Mouse (Mus musculus): ENCODE results near the gene Gpr15. TPM values are rescaled to one million over a fixed set of nuclear protein-coding genes. Genes with fewer than 3 reads are reported as not detected.

Gpr15 gene
- polyA plus RNA-seq, 1 experiment from 2014 or later = not detected

DNA sequence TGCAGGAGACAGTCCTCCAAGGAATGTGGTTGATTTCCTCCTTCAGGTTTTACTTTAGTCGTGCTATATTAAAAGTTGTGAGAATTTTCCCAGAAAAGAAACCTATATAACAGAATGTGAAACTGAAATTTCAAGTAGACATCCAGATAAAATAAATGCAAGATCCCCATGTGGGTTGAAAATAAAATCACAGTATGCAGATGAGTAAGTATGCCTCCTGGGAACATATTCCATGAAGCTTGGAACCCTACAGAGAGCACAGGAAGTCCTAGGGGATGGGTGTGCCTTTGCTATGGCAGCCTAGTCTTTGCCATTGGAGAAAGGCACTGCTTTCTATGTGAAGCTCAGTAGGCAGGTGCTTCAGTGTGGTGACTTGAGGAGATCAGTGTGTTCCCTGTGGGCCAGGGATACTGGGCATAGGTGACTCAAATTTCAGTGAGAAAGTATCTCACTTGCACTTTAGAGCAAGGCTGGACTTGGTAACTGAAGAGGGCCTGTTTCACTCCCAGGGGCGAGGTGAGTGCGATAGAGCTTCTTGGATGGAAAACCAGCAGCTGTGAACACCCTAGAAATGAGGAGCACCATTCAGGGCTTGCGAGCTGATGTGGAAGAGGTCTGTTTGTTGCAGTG lies 11.5 kb downstream of the Gpr15 start:
- Histone ChIP-seq H3K4me3 (ENCODE audit: low read depth, low read length) (no peak overlapping the region), H3K4me1 (ENCODE audit: control insufficient read depth, low read depth, low read length) (no peaks in the 10 kb centered on the region), H3K4me2 (ENCODE audit: low read depth, low read length) (no peak overlapping the region), H3K27ac (ENCODE audit: low read length) (no peak overlapping the region), H3K9me3 (replicated peaks; ENCODE audit: control insufficient read depth, low read length) (no peaks in the 10 kb centered on the region), H3K36me3 (ENCODE audit: control insufficient read depth, insufficient read depth) (no peaks in the 10 kb centered on the region), H3K27me3 (ENCODE audit: control insufficient read depth, insufficient read depth, low read depth, low read length) (no peaks in the 10 kb centered on the region), H3K9ac (ENCODE audit: low read depth, low read length) (no peak overlapping the region)
- 69% methylated on average over 4 of the region's 4 CpGs for WGBS (ENCODE audit: insufficient replicate concordance)
- ATAC-seq (ENCODE audit: low read depth) = no peak

DNA sequence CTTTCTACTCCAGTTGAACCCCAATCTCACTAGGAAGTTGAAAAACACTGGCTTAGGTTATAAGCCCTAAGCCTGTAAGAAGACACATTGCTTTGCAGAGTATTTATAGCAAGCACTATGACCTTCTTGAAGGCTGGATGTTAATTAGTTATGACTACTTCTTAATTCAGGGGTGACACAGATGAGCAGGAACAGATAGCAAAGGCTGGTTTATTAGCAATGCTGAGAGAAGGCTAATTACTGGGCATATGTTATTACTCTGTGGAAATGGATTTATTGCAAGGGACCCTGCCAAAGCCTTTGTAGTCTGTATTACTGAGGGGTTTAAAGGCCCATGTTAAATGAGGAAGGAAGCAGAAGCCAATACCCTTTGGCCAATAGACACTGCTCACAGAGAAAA lies 13.9 kb downstream of the Gpr15 start:
- H3K27me3 ChIP-seq (ENCODE audit: control insufficient read depth, insufficient read depth, low read depth, low read length) = no peaks in the 10 kb centered on the region
- H3K4me2 ChIP-seq (ENCODE audit: low read depth, low read length) = no peak overlapping the region

DNA sequence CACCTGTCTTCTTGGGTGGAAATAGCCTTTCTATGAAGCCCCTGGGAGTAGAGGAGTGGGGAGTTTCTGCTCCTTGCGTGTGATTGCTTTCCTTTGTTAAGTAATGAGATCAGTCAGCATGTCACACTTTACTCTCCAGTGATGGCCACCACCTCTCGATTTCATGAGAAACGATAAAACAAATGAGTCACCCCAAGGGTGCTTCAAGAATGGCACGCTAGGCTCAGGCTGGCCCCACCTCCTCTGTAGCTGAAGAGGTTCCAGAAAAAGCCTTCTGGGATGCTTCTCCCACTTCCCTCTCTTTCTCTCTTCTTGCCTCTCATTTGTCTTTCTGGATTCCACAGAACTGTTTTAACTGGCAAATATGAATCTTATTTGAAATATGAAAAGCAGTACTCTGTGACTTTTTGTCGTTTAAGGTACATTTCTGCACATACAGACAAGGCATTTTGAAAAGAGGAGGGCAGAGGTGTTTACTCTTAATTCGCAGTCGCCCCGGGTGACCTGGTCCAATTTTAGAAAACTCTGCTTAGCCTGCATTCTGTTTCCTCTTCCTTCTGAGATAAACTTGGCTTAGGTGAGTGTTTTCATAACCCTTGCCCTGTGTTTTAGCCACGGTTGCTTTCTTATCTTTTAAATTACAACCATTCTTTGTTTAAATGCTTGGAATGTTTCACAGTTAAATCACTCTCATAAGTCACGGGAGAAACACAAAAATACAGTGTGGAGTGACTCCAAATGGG lies 15.3 kb downstream of the Gpr15 start:
- Histone ChIP-seq H3K9ac (ENCODE audit: low read depth, low read length) (no peak overlapping the region), H3K4me2 (ENCODE audit: low read depth, low read length) (no peak overlapping the region), H3K4me1 (ENCODE audit: control insufficient read depth, low read depth, low read length) (no peaks in the 10 kb centered on the region), H3K27ac (ENCODE audit: low read length) (no peak overlapping the region), H3K27me3 (ENCODE audit: control insufficient read depth, insufficient read depth, low read depth, low read length) (no peaks in the 10 kb centered on the region), H3K9me3 (replicated peaks; ENCODE audit: control insufficient read depth, low read length) (no peaks in the 10 kb centered on the region), H3K4me3 (ENCODE audit: low read depth, low read length) (no peak overlapping the region), H3K36me3 (ENCODE audit: control insufficient read depth, insufficient read depth) (no peaks in the 10 kb centered on the region)
- no peak for ATAC-seq (ENCODE audit: low read depth)
- WGBS (ENCODE audit: insufficient replicate concordance) = 20% methylated on average over 10 of the region's 10 CpGs

More for the DNA sequence above, 13.9 kb downstream of the Gpr15 start:
- H3K9ac ChIP-seq (ENCODE audit: low read depth, low read length) = no peak overlapping the region
- no peak for ATAC-seq (ENCODE audit: low read depth)
- H3K36me3 ChIP-seq (ENCODE audit: control insufficient read depth, insufficient read depth) = no peaks in the 10 kb centered on the region
- H3K4me3 ChIP-seq (ENCODE audit: low read depth, low read length) = no peak overlapping the region
- H3K4me1 ChIP-seq (ENCODE audit: control insufficient read depth, low read depth, low read length) = no peaks in the 10 kb centered on the region
- H3K9me3 ChIP-seq (replicated peaks; ENCODE audit: control insufficient read depth, low read length) = no peaks in the 10 kb centered on the region
- no peak overlapping the region for H3K27ac ChIP-seq (ENCODE audit: low read length)

- no peak overlapping the region for H3K27ac ChIP-seq (ENCODE audit: low read length)
- no peaks in the 10 kb centered on the region for H3K36me3 ChIP-seq (ENCODE audit: control insufficient read depth, insufficient read depth)
- 58% methylated on average over 10 of the region's 10 CpGs for WGBS (ENCODE audit: insufficient replicate concordance)
- no peak overlapping the region for H3K4me3 ChIP-seq (ENCODE audit: low read depth, low read length)
- no peak for ATAC-seq (ENCODE audit: low read depth)
- H3K9ac ChIP-seq (ENCODE audit: low read depth, low read length) = no peak overlapping the region
- H3K9me3 ChIP-seq (replicated peaks; ENCODE audit: control insufficient read depth, low read length) = no peaks in the 10 kb centered on the region
- H3K4me1 ChIP-seq (ENCODE audit: control insufficient read depth, low read depth, low read length) = no peaks in the 10 kb centered on the region
- H3K4me2 ChIP-seq (ENCODE audit: low read depth, low read length) = no peak overlapping the region
- no peaks in the 10 kb centered on the region for H3K27me3 ChIP-seq (ENCODE audit: control insufficient read depth, insufficient read depth, low read depth, low read length)
Observed at GRCm38 (mm10) chr16:58702329-58702932, 16.4 kb downstream of the Gpr15 start.

DNA sequence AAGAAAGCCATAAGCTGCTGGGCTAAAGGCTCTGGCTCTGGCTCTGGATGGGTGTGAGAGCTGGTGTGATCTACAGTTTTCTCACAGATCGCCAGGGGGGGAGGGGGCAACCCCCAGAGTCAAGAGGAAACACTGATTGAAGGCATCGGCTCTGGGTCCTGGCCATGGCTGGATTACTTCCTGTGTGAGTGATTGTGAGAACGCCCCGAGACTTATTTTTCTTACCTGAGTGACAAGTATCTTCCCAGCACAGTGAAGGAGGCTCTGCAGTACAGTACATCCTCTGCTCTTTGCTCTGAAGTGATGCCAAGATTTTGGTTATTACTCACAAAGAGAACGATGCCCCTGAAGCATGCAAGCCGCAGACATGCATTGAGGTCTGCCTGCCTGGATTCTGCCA lies 17.1 kb downstream of the Gpr15 start:
- WGBS (ENCODE audit: insufficient replicate concordance) = 42% methylated on average over 6 of the region's 6 CpGs
- H3K4me3 ChIP-seq (ENCODE audit: low read depth, low read length) = no peak overlapping the region
- H3K27ac ChIP-seq (ENCODE audit: low read length) = no peak overlapping the region
- no peaks in the 10 kb centered on the region for H3K36me3 ChIP-seq (ENCODE audit: control insufficient read depth, insufficient read depth)
- H3K9ac ChIP-seq (ENCODE audit: low read depth, low read length) = no peak overlapping the region
- H3K4me1 ChIP-seq (ENCODE audit: control insufficient read depth, low read depth, low read length) = no peaks in the 10 kb centered on the region
- H3K9me3 ChIP-seq (replicated peaks; ENCODE audit: control insufficient read depth, low read length) = no peaks in the 10 kb centered on the region
- H3K27me3 ChIP-seq (ENCODE audit: control insufficient read depth, insufficient read depth, low read depth, low read length) = no peaks in the 10 kb centered on the region
- ATAC-seq (ENCODE audit: low read depth) = no peak
- no peak overlapping the region for H3K4me2 ChIP-seq (ENCODE audit: low read depth, low read length)

DNA sequence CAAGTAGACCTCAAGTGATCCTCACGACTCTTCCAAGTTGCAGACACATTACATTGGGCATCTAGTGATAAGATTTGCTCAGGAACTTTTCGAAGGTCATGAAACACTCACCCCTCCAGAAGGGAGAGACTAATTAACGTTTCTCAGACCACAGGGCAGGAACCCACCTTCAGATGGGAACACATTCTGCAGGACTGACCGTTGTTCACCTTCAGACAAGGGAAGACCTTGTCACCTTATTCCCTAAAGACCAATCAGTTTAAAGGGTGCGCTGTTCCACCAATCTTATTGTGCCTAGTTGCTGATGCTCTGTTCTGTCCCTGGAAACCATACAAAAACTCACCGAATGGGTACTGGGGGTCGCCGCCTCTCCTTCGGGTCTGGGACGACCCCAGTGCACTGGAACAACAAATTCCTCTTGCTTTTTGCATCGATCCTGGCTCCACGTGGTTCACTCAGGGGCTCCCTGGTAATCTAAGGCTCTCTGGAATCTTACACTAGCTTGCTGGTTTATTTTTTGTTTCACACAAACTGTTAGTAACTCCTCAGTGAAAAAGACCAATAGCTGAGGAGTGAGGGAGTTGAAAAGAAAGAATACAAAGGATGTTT lies 17.9 kb downstream of the Gpr15 start:
- H3K27ac ChIP-seq (ENCODE audit: low read length) = no peak overlapping the region
- no peaks in the 10 kb centered on the region for H3K36me3 ChIP-seq (ENCODE audit: control insufficient read depth, insufficient read depth)
- ATAC-seq (ENCODE audit: low read depth) = no peak
- no peaks in the 10 kb centered on the region for H3K9me3 ChIP-seq (replicated peaks; ENCODE audit: control insufficient read depth, low read length)
- no peaks in the 10 kb centered on the region for H3K4me1 ChIP-seq (ENCODE audit: control insufficient read depth, low read depth, low read length)
- H3K4me3 ChIP-seq (ENCODE audit: low read depth, low read length) = no peak overlapping the region
- 59% methylated on average over 12 of the region's 12 CpGs for WGBS (ENCODE audit: insufficient replicate concordance)
- no peak overlapping the region for H3K4me2 ChIP-seq (ENCODE audit: low read depth, low read length)
- H3K9ac ChIP-seq (ENCODE audit: low read depth, low read length) = no peak overlapping the region
- H3K27me3 ChIP-seq (ENCODE audit: control insufficient read depth, insufficient read depth, low read depth, low read length) = no peaks in the 10 kb centered on the region

- H3K27ac ChIP-seq (ENCODE audit: low read length) = no peak overlapping the region
- no peaks in the 10 kb centered on the region for H3K36me3 ChIP-seq (ENCODE audit: control insufficient read depth, insufficient read depth)
- no peaks in the 10 kb centered on the region for H3K9me3 ChIP-seq (replicated peaks; ENCODE audit: control insufficient read depth, low read length)
- no peak overlapping the region for H3K4me2 ChIP-seq (ENCODE audit: low read depth, low read length)
- H3K4me3 ChIP-seq (ENCODE audit: low read depth, low read length) = no peak overlapping the region
- H3K4me1 ChIP-seq (ENCODE audit: control insufficient read depth, low read depth, low read length) = no peaks in the 10 kb centered on the region
- WGBS (ENCODE audit: insufficient replicate concordance) = 59% methylated on average over 6 of the region's 6 CpGs
- ATAC-seq (ENCODE audit: low read depth) = no peak
- H3K27me3 ChIP-seq (ENCODE audit: control insufficient read depth, insufficient read depth, low read depth, low read length) = no peaks in the 10 kb centered on the region
- H3K9ac ChIP-seq (ENCODE audit: low read depth, low read length) = no peak overlapping the region
Observed at GRCm38 (mm10) chr16:58700174-58700573, 18.7 kb downstream of the Gpr15 start.

DNA sequence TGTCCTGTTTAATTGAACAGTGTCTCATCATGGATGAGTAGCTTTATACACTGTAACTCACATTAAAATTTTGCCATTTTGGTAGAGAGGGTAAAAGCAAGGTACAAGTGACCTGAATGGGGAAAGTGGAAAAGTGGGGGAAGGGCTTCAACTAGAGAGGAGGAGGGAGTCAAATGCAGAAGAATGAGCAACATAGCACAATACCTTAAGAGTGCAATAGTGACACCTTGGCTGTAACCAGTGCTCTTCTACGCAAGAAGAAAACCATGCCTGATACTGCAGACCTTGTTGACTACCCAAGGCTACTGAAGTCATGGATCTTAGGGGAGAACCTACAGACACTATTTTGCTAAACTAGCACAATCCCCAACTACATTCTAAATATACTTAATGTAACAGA lies 21.6 kb downstream of the Gpr15 start:
- no peaks in the 10 kb centered on the region for H3K4me1 ChIP-seq (ENCODE audit: control insufficient read depth, low read depth, low read length)
- no peak overlapping the region for H3K4me3 ChIP-seq (ENCODE audit: low read depth, low read length)
- WGBS (ENCODE audit: insufficient replicate concordance) = 91% methylated on average over 1 of the region's 1 CpGs

DNA sequence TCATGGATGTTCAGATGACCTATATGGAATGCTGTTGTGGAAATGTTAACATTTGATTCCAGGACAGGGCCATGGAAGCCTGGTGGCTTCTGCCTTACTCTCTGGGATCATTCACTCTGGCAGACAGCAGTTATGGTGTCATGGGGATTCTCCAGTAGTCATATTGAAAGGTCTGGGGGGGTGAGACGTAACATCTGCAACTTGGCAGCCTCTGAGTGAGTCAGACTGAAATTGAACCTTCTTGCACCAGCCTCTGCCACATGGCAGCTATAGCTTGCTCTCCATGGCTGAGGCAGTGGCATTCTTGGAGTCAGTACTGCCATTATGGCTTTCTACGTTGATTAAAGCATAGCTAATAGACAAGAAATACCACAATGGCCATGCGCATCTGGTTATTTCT lies 22.1 kb downstream of the Gpr15 start:
- no peaks in the 10 kb centered on the region for H3K36me3 ChIP-seq (ENCODE audit: control insufficient read depth, insufficient read depth)
- no peaks in the 10 kb centered on the region for H3K9me3 ChIP-seq (replicated peaks; ENCODE audit: control insufficient read depth, low read length)
- no peaks in the 10 kb centered on the region for H3K27me3 ChIP-seq (ENCODE audit: control insufficient read depth, insufficient read depth, low read depth, low read length)
- WGBS (ENCODE audit: insufficient replicate concordance) = 67% methylated on average over 3 of the region's 3 CpGs
- H3K4me3 ChIP-seq (ENCODE audit: low read depth, low read length) = no peak overlapping the region
- H3K27ac ChIP-seq (ENCODE audit: low read length) = no peak overlapping the region
- no peaks in the 10 kb centered on the region for H3K4me1 ChIP-seq (ENCODE audit: control insufficient read depth, low read depth, low read length)
- H3K9ac ChIP-seq (ENCODE audit: low read depth, low read length) = no peak overlapping the region
- no peak for ATAC-seq (ENCODE audit: low read depth)
- no peak overlapping the region for H3K4me2 ChIP-seq (ENCODE audit: low read depth, low read length)

More for the DNA sequence above, 21.6 kb downstream of the Gpr15 start:
- Histone ChIP-seq H3K9ac (ENCODE audit: low read depth, low read length) (no peak overlapping the region), H3K27me3 (ENCODE audit: control insufficient read depth, insufficient read depth, low read depth, low read length) (no peaks in the 10 kb centered on the region), H3K36me3 (ENCODE audit: control insufficient read depth, insufficient read depth) (no peaks in the 10 kb centered on the region), H3K9me3 (replicated peaks; ENCODE audit: control insufficient read depth, low read length) (no peaks in the 10 kb centered on the region), H3K27ac (ENCODE audit: low read length) (no peak overlapping the region), H3K4me2 (ENCODE audit: low read depth, low read length) (no peak overlapping the region)
- ATAC-seq (ENCODE audit: low read depth) = no peak

Measured in liver, embryonic 16.5 days (tissue).